Mouse (Mus musculus): Measurements from ENCODE around the gene Cyfip2.
"Not testable (repeated sequence)": the region's sequence is repeated elsewhere in the genome, so short reads cannot be mapped to it uniquely, and the experiment has no call there.

Cyfip2 gene

DNA sequence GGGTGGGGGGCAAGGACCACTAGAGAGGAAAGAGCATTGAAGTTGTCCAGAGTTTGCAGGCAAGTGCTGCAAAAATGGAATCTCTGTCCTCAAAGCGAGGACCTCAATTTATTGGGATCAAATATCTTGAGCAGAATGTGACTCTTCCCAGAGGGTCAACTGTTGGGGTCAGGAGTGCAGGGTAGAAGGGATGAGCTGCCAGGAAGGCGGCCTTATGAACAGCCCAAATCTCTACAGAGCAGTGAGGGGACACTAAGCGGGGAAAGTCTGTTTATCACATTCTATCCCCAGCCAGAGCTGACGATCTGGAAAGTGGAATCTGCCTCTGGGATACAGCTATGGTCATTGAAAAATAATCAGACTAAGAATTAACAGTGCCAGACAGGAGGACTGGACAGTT is 118.5 kb downstream of the Cyfip2 start:
- DNase-seq (ENCODE audit: low spot score in 2 of 2) = no peak

DNA sequence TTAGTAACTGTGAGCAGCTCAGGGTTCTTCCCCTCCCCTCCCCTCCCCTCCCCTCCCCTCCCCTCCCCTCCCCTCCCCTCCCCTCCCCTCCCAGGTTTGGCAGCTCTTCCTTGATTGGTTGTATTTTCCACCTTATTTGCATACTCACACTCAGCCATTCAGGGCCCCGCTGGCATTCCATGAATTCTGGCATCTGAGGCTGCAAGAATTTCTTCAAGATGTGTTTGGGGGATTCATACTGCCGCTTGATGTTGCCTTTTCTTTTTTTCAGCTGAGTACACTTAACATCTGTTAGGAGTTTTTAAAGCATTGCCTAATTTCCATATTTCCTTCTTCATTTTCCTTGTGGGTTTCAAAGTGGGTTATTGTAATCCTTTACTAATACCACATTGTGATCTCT is 124.4 kb downstream of the Cyfip2 start:
- no peak for DNase-seq (ENCODE audit: low spot score in 2 of 2)

GRCm38 (mm10) chr11:46185486-46185885 is 127.2 kb downstream of the Cyfip2 start:
- no peak for DNase-seq (ENCODE audit: low spot score in 2 of 2)

DNA sequence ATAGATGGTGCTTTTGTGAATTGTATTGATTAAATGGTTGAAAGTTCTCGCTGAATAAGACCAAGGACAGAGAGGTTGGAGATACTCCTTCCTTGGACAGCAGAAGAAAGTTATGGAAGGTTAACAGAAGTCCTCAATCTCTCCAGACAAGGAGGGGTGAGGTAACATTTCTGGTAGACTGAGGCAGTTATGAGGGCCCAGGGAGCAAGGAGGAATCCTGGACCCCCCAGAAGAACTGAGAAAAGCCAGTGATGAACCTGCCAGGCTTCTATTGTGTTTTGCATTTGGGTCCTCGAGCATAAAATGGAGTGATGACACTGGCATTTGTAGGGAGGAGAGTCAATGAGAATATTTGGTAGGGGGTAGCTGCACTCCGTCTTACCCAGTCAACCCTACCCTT is 127.7 kb downstream of the Cyfip2 start:
- no peak for DNase-seq (ENCODE audit: low spot score in 2 of 2)

DNA sequence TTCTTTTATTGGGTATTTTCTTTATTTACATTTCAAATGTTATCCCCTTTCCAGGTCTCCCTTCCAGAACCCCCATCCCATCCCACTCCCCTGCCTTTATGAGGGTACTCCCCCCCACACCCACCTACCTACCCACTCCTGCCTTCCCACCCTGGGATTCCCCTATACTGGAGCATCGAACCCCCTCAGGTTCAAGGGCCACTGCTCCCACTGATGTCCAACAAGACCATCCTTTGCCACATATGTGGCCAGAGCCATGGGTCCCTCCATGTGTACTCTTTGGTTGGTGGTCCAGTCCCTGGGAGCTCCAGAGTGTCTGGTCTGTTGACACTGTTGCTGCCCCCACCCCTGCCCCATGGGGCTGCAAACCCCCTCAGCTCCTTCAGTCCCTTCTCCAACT is 130.6 kb downstream of the Cyfip2 start:
- DNase-seq (ENCODE audit: low spot score in 2 of 2) = not testable (repeated sequence)

- no peak for DNase-seq (ENCODE audit: low spot score in 2 of 2)
These were observed 135.2 kb downstream of the Cyfip2 start for GRCm38 (mm10) chr11:46177246-46178043.

DNA sequence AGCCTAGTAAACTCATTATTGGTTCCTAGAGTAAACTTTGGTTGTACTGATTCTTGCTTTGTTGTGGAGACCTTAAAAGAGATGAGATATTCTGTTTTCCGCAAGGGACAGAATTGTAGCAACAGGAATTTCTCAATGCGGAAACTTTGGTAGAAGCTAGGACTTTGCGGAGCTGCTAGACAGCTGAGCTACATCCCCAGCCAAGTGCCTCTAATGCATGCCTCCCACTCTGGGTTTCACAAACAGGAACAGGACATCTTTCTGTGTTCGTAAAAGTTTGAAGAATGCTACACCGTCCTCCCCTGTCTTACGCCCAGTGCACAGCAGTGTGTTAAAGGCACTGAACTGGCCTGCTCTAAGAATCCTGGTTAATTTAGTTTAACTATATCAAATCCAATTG is 136.5 kb downstream of the Cyfip2 start:
- DNase-seq (ENCODE audit: low spot score in 2 of 2) = no peak

DNA sequence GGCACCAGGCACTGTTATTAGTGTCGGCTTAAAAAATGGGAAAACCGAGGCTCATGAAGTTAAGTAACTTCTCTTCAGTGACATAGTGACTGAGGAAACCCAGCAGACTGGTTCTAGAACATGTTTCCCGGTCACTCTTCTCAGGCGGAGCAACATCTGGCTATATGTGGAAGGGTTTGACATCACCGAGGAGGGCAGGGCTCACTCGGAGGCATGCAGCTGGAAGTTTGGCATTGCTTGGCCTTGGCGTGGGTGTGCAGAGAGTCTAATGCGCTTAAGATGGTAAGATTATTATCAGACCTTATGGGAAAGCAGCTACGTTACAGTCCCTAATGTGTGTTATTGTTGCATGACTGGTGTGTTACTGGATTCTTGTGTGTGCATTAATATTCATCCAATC is 140.5 kb downstream of the Cyfip2 start:
- no peak for DNase-seq (ENCODE audit: low spot score in 2 of 2)

DNA sequence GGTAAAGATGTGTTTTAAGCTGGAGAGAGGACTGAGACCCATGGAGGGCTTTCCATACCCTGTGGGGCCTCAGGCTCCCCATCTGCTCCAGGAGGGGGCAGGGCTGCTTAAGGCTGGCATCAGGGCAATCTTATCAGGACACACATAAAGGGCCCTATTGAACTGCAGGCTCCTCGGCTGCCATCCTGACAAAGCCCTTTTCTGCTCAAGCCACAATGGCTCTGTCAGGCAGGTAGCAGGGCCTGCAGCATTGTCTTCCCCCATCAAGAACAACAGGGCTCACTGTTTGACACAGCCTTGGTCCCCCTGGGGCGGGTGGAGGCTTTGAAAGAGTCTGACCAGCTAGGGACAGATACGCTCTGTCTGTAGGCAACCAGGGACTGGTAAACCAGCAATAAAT is 142.8 kb downstream of the Cyfip2 start:
- DNase-seq (ENCODE audit: low spot score in 2 of 2) = no peak

- no peak for DNase-seq (ENCODE audit: low spot score in 2 of 2)
These were observed 144.2 kb downstream of the Cyfip2 start for GRCm38 (mm10) chr11:46168506-46168905.

GRCm38 (mm10) chr11:46165866-46166585 is 146.6 kb downstream of the Cyfip2 start, which contains the start of gene Nipal4:
TSS of gene Nipal4 (minus strand) at chr11:46166508.
- no peak for DNase-seq (ENCODE audit: low spot score in 2 of 2)

DNA sequence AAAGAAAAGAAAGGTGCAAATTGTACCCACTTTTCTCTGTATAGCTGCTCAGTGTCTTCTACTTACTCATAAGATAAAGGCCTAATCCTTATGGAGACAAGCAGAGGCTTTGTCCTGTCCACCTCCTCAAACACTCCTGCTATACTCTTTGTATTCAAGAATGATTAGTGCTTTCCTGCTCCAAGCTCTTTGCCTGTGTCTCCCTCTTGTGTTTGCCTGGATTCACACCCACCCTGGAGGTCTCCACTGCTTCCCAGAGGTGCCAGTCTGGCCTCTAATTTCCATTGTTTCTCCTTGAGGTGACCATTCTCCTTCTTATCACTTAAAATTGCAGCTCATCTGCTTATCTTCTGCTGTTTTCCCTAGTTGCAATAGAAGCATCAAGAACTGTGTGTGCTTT is 155.2 kb downstream of the Cyfip2 start:
- DNase-seq (ENCODE audit: low spot score in 2 of 2) = no peak

DNA sequence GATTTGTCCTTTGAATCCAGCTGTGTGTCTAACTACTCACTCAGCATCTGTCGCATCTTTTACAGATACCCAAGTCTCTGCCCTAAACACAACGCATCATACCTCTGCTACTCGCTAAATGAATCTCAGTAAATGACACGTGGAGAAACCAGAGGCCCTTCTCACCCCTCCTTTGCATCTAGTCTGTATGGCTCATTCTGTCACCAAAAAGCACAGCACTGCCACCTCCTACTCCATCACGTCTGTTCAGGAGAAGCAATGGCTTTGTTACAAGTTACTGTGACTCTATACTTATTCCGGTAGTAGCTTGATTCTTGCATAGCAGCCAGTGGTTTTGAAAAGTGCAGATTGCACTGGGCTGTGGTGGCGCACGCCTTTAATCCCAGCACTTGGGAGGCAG is 155.7 kb downstream of the Cyfip2 start:
- no peak for DNase-seq (ENCODE audit: low spot score in 2 of 2)

DNA sequence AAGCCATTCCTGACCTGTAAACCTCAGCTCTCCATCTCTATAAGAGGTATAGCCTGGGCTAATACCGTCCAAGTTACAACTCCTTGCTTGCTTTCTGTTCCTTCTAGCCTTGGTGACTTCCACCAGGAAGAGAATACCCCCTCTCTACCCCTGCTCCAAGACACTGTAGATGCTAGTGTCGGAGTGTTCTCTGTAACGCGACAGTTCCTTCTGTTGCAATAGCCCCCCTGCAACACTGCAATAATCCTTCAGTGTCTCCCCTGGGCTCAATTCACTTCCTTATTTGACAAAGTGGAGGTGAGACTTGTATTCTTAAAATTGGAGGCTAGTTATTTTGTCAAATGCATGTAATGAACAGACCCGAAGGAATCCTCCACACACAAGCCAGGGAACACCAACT is 166.0 kb downstream of the Cyfip2 start:
- no peak for DNase-seq (ENCODE audit: low spot score in 2 of 2)

GRCm38 (mm10) chr11:46145163-46145875 is 167.3 kb downstream of the Cyfip2 start:
- no peak for DNase-seq (ENCODE audit: low spot score in 2 of 2)
